Mouse (Mus musculus) kidney, postnatal 36 days (tissue): ENCODE results near the gene Pitpna.
A peak's percentile ranks its signal among the peaks of the same experiment; 100 is the strongest.
"Not testable (repeated sequence)": the region's sequence is repeated elsewhere in the genome, so short reads cannot be mapped to it uniquely, and the experiment has no call there.

ENCODE experiments used
- DNase-seq, 2 experiments: peaks; one replicate each; pipeline ENCODE4 v3.0.0; 2021 to 2022; ENCODE audit warnings: mixed read lengths in 2 of 2

The Pitpna gene

GRCm38 (mm10) chr11:75588285-75588941 lies 516 bp downstream of the Pitpna start:
- peak; percentile 34 to 70 for DNase-seq

GRCm38 (mm10) chr11:75592612-75593011 lies 4.7 kb downstream of the Pitpna start:
- DNase-seq, result no peak

DNA sequence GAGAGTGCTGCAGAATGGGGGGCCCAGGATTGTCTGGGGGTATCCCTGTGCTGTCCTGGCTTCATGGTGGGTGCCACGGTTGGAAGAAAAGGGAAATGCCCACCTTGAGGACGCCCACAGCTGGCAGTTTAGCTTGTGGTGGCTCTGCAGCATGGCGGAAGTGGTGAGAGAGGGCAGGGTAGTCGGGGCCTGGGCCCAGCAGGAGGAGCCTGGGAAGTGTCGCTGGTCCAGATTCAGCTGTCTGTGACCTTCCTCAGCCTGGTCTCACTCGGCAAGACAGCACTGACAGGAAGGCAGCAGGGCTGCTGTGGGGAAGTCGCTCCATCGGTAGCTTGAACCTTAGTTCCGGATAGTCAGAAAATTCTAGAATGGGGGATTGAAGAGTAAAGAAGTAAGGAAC lies 6.5 kb downstream of the Pitpna start:
- no peak for DNase-seq

GRCm38 (mm10) chr11:75595404-75595803 lies 7.5 kb downstream of the Pitpna start:
- peak in 1 of 2 experiments; percentile 57 for DNase-seq

- DNase-seq, result no peak
These were observed 7.9 kb downstream of the Pitpna start for GRCm38 (mm10) chr11:75595816-75596215.

GRCm38 (mm10) chr11:75596726-75597255 lies 8.9 kb downstream of the Pitpna start:
- peak; percentile 31 to 54 for DNase-seq

GRCm38 (mm10) chr11:75598004-75598403 lies 10.1 kb downstream of the Pitpna start:
- DNase-seq, result no peak

GRCm38 (mm10) chr11:75599802-75600201 lies 11.9 kb downstream of the Pitpna start:
- not testable (repeated sequence) for DNase-seq

- no peak for DNase-seq
These were observed 16.9 kb downstream of the Pitpna start for GRCm38 (mm10) chr11:75604826-75605225.

- DNase-seq, result no peak
These were observed 17.4 kb downstream of the Pitpna start for GRCm38 (mm10) chr11:75605318-75605717.

DNA sequence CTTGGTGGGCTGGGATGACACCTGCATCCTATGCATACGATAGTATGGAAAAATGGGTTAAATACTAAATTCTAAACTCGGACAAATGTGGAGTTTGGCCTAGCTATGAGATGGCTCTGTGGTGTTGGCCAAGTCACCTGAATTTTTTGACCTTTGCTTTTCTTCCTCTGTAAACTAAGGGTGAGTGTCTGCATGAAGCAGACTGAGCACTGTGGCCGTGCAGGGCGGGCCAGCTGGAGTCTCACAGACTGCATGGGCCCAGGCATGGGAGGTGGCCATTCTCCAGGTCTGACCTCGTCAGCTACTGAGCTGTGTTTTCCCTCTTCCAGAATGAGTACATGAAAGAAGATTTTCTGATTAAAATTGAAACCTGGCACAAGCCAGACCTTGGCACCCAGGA lies 20.9 kb downstream of the Pitpna start:
- peak; percentile 65 to 67 for DNase-seq

- no peak for DNase-seq
These were observed 22.1 kb downstream of the Pitpna start for GRCm38 (mm10) chr11:75610021-75610420.

DNA sequence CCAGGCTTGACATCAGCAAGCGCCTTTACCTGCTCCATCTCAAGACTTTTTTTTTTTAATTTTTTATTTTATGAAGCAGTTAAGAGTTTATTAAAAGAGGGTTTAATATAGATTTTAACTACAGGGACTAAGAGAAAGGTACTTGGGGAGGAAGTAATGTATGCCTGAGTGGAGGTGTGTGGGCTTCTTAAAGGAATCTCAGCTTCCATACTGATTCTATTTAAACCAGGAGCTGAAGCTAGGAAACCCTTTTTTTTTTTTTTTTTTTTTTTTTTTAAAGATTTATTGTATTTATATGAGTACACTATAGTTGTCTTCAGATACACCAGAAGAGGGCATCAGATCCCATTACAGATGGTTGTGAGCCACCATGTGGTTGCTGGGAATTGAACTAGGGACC lies 26.9 kb downstream of the Pitpna start:
- DNase-seq, result no peak

- no peak for DNase-seq
These were observed 27.7 kb downstream of the Pitpna start for GRCm38 (mm10) chr11:75615556-75615955.

- DNase-seq, result peak in 1 of 2 experiments; percentile 60
These were observed 31.2 kb downstream of the Pitpna start for GRCm38 (mm10) chr11:75619133-75619532.

- no peak for DNase-seq
These were observed 32.4 kb downstream of the Pitpna start for GRCm38 (mm10) chr11:75620136-75620780.

DNA sequence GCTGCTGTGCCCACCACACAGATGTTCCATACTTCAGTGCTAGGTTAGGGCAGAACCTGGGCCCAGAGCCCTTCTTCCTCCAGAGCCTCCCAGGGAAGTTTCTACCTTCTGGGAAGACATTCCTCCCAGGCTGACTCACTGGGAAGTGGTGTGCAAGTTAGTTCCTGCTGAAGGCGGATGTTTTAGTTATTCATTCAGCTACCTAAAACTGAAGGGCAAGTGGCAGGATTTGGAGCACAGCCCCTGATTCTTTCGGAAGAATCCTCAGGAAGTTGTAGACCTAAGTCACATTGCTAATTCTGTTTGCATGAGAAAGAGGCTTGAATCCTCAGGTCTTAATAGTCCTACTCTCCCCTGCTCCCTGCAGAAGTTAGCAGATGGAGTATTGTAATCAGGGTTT lies 33.5 kb downstream of the Pitpna start:
- DNase-seq, result peak in 1 of 2 experiments; percentile 14

GRCm38 (mm10) chr11:75622588-75623329 lies 34.9 kb downstream of the Pitpna start:
- no peak for DNase-seq

GRCm38 (mm10) chr11:75624102-75624554 lies 36.2 kb downstream of the Pitpna start:
- no peak for DNase-seq

- DNase-seq, result peak; percentile 57 to 60
These were observed 37.9 kb downstream of the Pitpna start for GRCm38 (mm10) chr11:75625820-75626219.

DNA sequence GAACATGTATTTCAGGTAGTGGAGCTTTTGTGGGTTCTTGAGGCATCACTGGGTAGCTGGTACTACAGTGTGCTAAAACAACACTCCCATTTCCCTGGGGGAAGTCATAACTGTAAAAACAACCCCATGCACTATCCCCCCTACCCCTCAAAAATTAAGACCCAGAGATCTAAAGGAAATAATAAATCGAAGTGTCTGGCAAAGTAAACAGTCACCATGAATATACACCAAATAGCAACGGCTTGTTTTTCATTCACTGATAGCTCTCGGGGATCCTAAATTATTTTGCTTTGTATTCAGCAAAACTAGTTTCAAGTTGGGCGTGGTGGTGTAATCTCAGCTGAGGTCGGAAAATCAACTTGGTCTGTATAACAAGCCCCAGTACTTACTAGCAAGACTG lies 42.2 kb downstream of the Pitpna start:
- DNase-seq, result no peak

GRCm38 (mm10) chr11:75630645-75631229 lies 42.8 kb downstream of the Pitpna start, which contains the start of gene Inpp5k:
Gene Inpp5k (plus strand): TSS chr11:75630988.
- DNase-seq, result peak; percentile 97 to 98
